28 mouse cellular contexts compared by ENCODE assay signal in the genomic region with DNA sequence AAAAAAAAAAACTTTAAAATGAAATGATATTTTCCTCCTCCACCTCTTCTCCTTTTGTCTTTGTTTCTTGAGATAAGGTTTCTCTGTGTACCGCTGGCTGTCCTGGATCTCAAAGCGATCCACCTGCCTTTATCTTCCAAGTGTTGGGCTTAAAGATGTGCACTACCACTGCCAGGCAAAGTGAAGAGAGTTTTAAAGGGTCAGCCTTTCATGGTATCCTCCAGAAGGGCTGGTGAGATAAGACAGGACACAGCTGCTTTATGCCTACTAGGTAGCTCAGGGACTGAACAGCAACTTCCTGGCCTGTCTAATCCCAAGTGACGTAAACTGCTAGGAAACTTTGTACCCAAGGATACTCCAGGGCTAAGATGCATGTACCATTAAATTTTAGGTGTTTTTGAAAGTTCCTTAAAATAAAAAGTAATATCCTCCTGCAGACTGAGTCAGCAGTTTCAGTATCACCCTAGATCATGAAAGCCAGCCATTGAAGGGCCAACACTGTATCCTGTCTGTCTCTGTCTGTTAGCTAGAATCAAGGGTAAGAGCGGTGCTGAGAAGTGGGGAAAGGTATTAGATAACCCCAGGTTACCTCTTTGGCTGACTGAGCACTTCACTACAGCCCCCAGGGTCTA. TPM values are rescaled to one million over a fixed set of nuclear protein-coding genes. Genes with fewer than 3 reads are reported as not detected.
DNase-seq lines count a peak whose midpoint lies in the region; ATAC-seq lines count a peak whose summit lies in the region.
"Had no signal": no experiment of that assay in that cellular context is flagged by ENCODE, and none has a peak within 500 bp of the region (broad histone marks: within the 10 kb centered on the region; RNA-seq: fewer than 3 reads in every experiment).

No protein-coding gene starts in this region.

- no peaks in the 10 kb centered on the region for H3K36me3 ChIP-seq in hindbrain, embryonic 12.5 days
- H3K36me3 ChIP-seq in midbrain, embryonic 14.5 days (ENCODE audit: control insufficient read depth, insufficient read depth, low read length) = no peaks in the 10 kb centered on the region
- H3K36me3 ChIP-seq: embryonic facial prominence, embryonic 10.5 days; embryonic facial prominence, embryonic 15.5 days; forebrain, embryonic 12.5 days; midbrain, embryonic 12.5 days had no signal

- H3K27ac ChIP-seq in hindbrain, embryonic 12.5 days = no peak overlapping the region
- H3K27ac ChIP-seq in midbrain, embryonic 14.5 days (replicated peaks; ENCODE audit: low read depth, low read length) = no peak overlapping the region
- H3K27ac ChIP-seq: embryonic facial prominence, embryonic 10.5 days; embryonic facial prominence, embryonic 15.5 days; forebrain, embryonic 12.5 days; heart, adult 2 months; macrophage; midbrain, embryonic 12.5 days had no signal

- H3K4me1 ChIP-seq in hindbrain, embryonic 12.5 days = no peaks in the 10 kb centered on the region
- no peaks in the 10 kb centered on the region for H3K4me1 ChIP-seq in midbrain, embryonic 14.5 days (ENCODE audit: control insufficient read depth, insufficient read depth, low read length)
- H3K4me1 ChIP-seq: forebrain, embryonic 12.5 days; midbrain, embryonic 12.5 days had no signal

- ATAC-seq in CD4-positive, CD25-positive, alpha-beta regulatory T cell, adult 4 months = peak; percentile 37
- ATAC-seq in common myeloid progenitor, adult 5-6 weeks (replicated peaks; ENCODE audit: low read depth, poor library complexity, severe bottlenecking) = peak; percentile 48
- peak; percentile 40 for ATAC-seq in megakaryocyte, adult 5-6 weeks (ENCODE audit: poor library complexity, severe bottlenecking)
- no peak for ATAC-seq in hindbrain, embryonic 12.5 days (ENCODE audit: low FRiP score)
- no peak for ATAC-seq in midbrain, embryonic 14.5 days (ENCODE audit: low FRiP score, low TSS enrichment)
- ATAC-seq: forebrain, postnatal 0 days; Patski had no signal

- DNase-seq in heart, adult 11 months = peak; percentile 75
- no peak for DNase-seq in heart, postnatal 10 days
- DNase-seq in cerebellum, adult 9-11 months = no peak
- DNase-seq in midbrain, embryonic 14.5 days = no peak
- DNase-seq: adrenal gland, postnatal 10 days; cerebellum, adult 11 months; cerebellum, postnatal 10 days; forebrain, postnatal 0 days; gastrocnemius, postnatal 25 days; heart, adult 2 months; kidney, adult 11 months; kidney, postnatal 14 days; layer of hippocampus, adult 9-11 months; lung, adult 2 months; lung, postnatal 10 days; thymus, postnatal 4 days had no signal

- H3K9me3 ChIP-seq in hindbrain, embryonic 12.5 days (replicated peaks) = no peaks in the 10 kb centered on the region
- H3K9me3 ChIP-seq in midbrain, embryonic 14.5 days (ENCODE audit: control insufficient read depth, low read length) = no peaks in the 10 kb centered on the region
- H3K9me3 ChIP-seq: embryonic facial prominence, embryonic 10.5 days; embryonic facial prominence, embryonic 15.5 days; forebrain, embryonic 12.5 days; midbrain, embryonic 12.5 days had no signal

- H3K9ac ChIP-seq in hindbrain, embryonic 12.5 days = no peak overlapping the region
- no peak overlapping the region for H3K9ac ChIP-seq in midbrain, embryonic 14.5 days (replicated peaks; ENCODE audit: low read length)
- H3K9ac ChIP-seq: embryonic facial prominence, embryonic 15.5 days; forebrain, embryonic 12.5 days; forebrain, postnatal 0 days; midbrain, embryonic 12.5 days had no signal

- H3K4me2 ChIP-seq in hindbrain, embryonic 12.5 days (replicated peaks) = no peak overlapping the region
- H3K4me2 ChIP-seq in midbrain, embryonic 14.5 days (ENCODE audit: low read length) = no peak overlapping the region
- H3K4me2 ChIP-seq: embryonic facial prominence, embryonic 15.5 days; forebrain, embryonic 12.5 days; midbrain, embryonic 12.5 days had no signal

- intact Hi-C loops in heart, postnatal 10 days (cut with DNase I) = no loop called here

- no peak overlapping the region for H3K4me3 ChIP-seq in hindbrain, embryonic 12.5 days
- no peak overlapping the region for H3K4me3 ChIP-seq in midbrain, embryonic 14.5 days (replicated peaks; ENCODE audit: low read depth, low read length)
- H3K4me3 ChIP-seq: embryonic facial prominence, embryonic 10.5 days; embryonic facial prominence, embryonic 15.5 days; forebrain, embryonic 12.5 days; heart, adult 2 months; midbrain, embryonic 12.5 days had no signal

- H3K27me3 ChIP-seq in hindbrain, embryonic 12.5 days = no peaks in the 10 kb centered on the region
- H3K27me3 ChIP-seq in midbrain, embryonic 14.5 days (ENCODE audit: control insufficient read depth, insufficient read depth, low read length) = no peaks in the 10 kb centered on the region
- H3K27me3 ChIP-seq: embryonic facial prominence, embryonic 15.5 days; forebrain, embryonic 12.5 days; midbrain, embryonic 12.5 days; Patski had no signal

- WGBS in hindbrain, embryonic 12.5 days = 89% methylated on average over 4 of the region's 4 CpGs
- WGBS in midbrain, embryonic 14.5 days = 93% methylated on average over 4 of the region's 4 CpGs

RNA-seq across cellular contexts. Expression of a gene that starts 23.6 kb away (rescaled TPM):
- total RNA-seq in heart, postnatal 10 days (2021) = 1 to 10 TPM; 1.9 to 2.0 TPM
- polyA plus RNA-seq in CD4-positive, CD25-positive, alpha-beta regulatory T cell, adult 4 months (2017; shearing (Covaris generic)) = 10 to 100 TPM; 31.5 to 32.1 TPM
- total RNA-seq in common myeloid progenitor, adult 5-6 weeks (2017) = 3.6 and 4.5 TPM in 2 replicates
- total RNA-seq in megakaryocyte, adult 5-6 weeks (2015) = 0.25 and 0.84 TPM in 2 replicates
- total RNA-seq in megakaryocyte, adult 5-6 weeks (2017) = 0.70 TPM in 1 of 2 replicates, not detected in the other
- polyA plus RNA-seq in hindbrain, embryonic 12.5 days (2016; fragmentation: Nextera tagmentation; extraction: Ambion mirVana) = 0.50 TPM in 1 of 2 replicates, not detected in the other
- 0.26 and 0.57 TPM in 2 replicates for polyA plus RNA-seq in midbrain, embryonic 14.5 days (2014; fragmentation: Nextera tagmentation; extraction: Ambion mirVana)
- total RNA-seq: forebrain, postnatal 0 days had no signal
- polyA plus RNA-seq: embryonic facial prominence, embryonic 10.5 days; forebrain, embryonic 12.5 days; hindbrain, embryonic 11.5 days; limb, embryonic 11.5 days had no signal

RNA-seq across cellular contexts. Expression of a gene that starts 56.0 kb away (rescaled TPM):
- total RNA-seq in heart, postnatal 10 days (2021) = 10 to 100 TPM; 18.3 to 20.9 TPM
- 10 to 100 TPM; 25.9 to 29.3 TPM for polyA plus RNA-seq in CD4-positive, CD25-positive, alpha-beta regulatory T cell, adult 4 months (2017; shearing (Covaris generic))
- 7.8 and 11.0 TPM in 2 replicates for total RNA-seq in common myeloid progenitor, adult 5-6 weeks (2017)
- 4.7 and 5.5 TPM in 2 replicates for total RNA-seq in megakaryocyte, adult 5-6 weeks (2015)
- 4.6 and 6.6 TPM in 2 replicates for total RNA-seq in megakaryocyte, adult 5-6 weeks (2017)
- 7.9 and 8.5 TPM in 2 replicates for polyA plus RNA-seq in hindbrain, embryonic 12.5 days (2016; fragmentation: Nextera tagmentation; extraction: Ambion mirVana)
- 8.6 and 8.8 TPM in 2 replicates for polyA plus RNA-seq in midbrain, embryonic 14.5 days (2014; fragmentation: Nextera tagmentation; extraction: Ambion mirVana)

Comparison
In these comparisons a context has a peak if more than half of its experiments do, and no peak if none do; other contexts are left out.
1. ATAC-seq: peak in CD4-positive, CD25-positive, alpha-beta regulatory T cell, adult 4 months (single experiment), common myeloid progenitor, adult 5-6 weeks (single experiment) and megakaryocyte, adult 5-6 weeks (single experiment); none in hindbrain, embryonic 12.5 days (single experiment) and midbrain, embryonic 14.5 days (single experiment).